Mouse (Mus musculus) neural tube, embryonic 14.5 days (tissue): ENCODE results near the gene Hexa. TPM values are rescaled to one million over a fixed set of nuclear protein-coding genes. Genes with fewer than 3 reads are reported as not detected.

Experiments
- ATAC-seq: fragments of 200-750 bp; cut with Nextera tagmentation; 2 replicates; pipeline ENCODE4 v1.8.0; 2017; ENCODE audit warnings: low read depth, mild to moderate bottlenecking, moderate TSS enrichment, moderate library complexity
- H3K27ac ChIP-seq: fragments of 300-500 bp; sonication (generic); 2 replicates; pipeline ENCODE4 v1.5.1; 2014; ENCODE audit warnings: low read depth, mild to moderate bottlenecking, control low read depth, low read length, moderate library complexity, mixed read lengths
- H3K27me3 ChIP-seq: fragments of 300-500 bp; sonication (generic); 2 replicates; pipeline ENCODE4 v1.6.1; 2014; ENCODE audit warnings: low read length; ENCODE audit not compliant: control insufficient read depth, insufficient read depth
- H3K36me3 ChIP-seq: fragments of 300-500 bp; sonication (generic); 2 replicates; pipeline ENCODE4 v1.6.1; 2014; ENCODE audit warnings: low read length, mixed read lengths; ENCODE audit not compliant: control insufficient read depth, insufficient read depth
- H3K4me1 ChIP-seq: fragments of 300-500 bp; sonication (generic); 2 replicates; pipeline ENCODE4 v1.6.1; 2014; ENCODE audit warnings: low read length; ENCODE audit not compliant: control insufficient read depth, insufficient read depth
- H3K4me2 ChIP-seq: fragments of 300-500 bp; sonication (generic); 2 replicates; pipeline ENCODE4 v1.6.1; 2014; ENCODE audit warnings: mild to moderate bottlenecking, low read depth, low read length, control low read depth
- H3K4me3 ChIP-seq: fragments of 300-500 bp; sonication (generic); 2 replicates; pipeline ENCODE4 v1.5.1; 2014; ENCODE audit warnings: low read depth, low read length, control low read depth, mixed read lengths
- H3K9ac ChIP-seq: fragments of 300-500 bp; sonication (generic); replicated peaks from 2 replicates; pipeline ENCODE4 v1.6.1; 2014; ENCODE audit warnings: low read depth, mild to moderate bottlenecking, control low read depth, low read length, mixed read lengths
- H3K9me3 ChIP-seq: fragments of 300-500 bp; sonication (generic); 2 replicates; pipeline ENCODE4 v1.6.1; 2016; ENCODE audit warnings: low read length; ENCODE audit not compliant: control insufficient read depth
- WGBS: fragments of 180-500 bp; shearing (Covaris S2); extraction: QIAGEN DNeasy Blood & Tissue Kit; methylation state at CpG from one replicate; pipeline ENCODE4 v1.1.7; 2014; 5-methylcytosine and 5-hydroxymethylcytosine counted together
- polyA plus RNA-seq: library from polyadenylated mRNA; unstranded; fragments of >200 nt; fragmentation: Nextera tagmentation; extraction: Ambion mirVana; gene quantifications from 2 replicates; pipeline ENCODE4 v1.2.1, GENCODE M21; 2014

Gene Hexa
- polyA plus RNA-seq, 1 experiment from 2014 or later: 49.0 TPM

DNA sequence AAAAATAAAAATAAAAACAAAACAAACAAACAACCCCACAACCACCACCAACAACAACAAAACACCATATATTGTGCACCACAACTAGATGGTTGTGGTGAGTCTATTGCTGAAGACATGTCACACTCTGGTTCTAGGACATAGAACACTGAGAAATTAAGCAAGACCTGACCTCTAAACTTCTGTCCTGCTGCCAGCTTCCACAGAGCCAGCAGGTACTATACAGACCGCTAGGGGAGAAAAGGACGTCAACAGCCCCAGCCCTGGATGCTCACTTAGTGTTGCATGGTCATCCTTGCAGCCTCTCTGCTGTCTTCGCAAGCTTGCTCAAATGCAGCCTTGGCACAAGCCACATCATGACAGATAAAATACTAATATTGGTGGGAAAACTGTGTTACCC lies 11.8 kb upstream of the Hexa start:
- Histone ChIP-seq H3K4me2 (no peak overlapping the region), H3K36me3 (no peaks in the 10 kb centered on the region), H3K4me1 (no peaks in the 10 kb centered on the region), H3K27me3 (no peaks in the 10 kb centered on the region), H3K9ac (no peak overlapping the region), H3K4me3 (no peak overlapping the region), H3K27ac (no peak overlapping the region), H3K9me3 (no peaks in the 10 kb centered on the region)
- WGBS: 93% methylated on average over 3 of the region's 3 CpGs
- ATAC-seq: no peak

DNA sequence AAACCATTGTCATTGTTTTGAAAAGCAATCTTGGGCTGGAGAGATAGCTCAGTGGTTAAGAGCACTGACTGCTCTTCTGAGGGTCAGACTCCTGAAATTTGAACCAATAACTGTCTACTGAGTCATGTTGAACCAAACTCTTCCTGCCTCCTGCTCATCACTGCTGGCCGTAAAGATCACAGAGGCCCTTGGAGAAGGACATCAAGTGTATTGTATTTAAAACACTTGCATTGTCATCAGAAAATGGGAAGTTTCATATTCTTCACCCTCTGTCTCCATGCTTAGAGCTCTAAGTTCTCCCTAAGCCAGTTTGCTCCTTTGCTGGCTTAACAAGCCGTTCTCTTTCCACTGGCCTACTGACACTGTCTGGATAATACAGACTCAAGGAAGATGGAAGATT lies 11.1 kb upstream of the Hexa start:
- no peak for ATAC-seq

DNA sequence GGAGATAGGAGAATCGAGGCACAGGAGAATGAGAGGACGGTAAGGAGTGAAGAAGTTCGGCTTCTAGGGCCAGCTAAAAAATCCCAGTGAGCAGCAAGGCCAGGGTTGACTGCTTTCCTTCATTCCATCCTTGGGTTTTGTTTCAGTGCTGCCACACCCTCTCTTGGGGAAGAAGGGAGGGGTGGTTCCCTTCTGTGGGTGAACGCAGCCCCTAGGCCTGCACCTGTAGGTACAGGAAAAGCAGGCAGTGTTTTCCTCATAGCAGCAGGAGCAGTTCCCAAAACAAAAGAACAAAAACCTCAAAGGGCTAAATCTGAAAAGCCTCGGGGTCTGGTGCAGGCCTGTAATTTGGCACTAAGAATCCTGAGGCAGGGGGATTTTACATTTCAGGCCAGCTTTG lies 7.7 kb upstream of the Hexa start:
- Histone ChIP-seq H3K36me3 (no peaks in the 10 kb centered on the region), H3K4me1 (no peaks in the 10 kb centered on the region), H3K4me3 (no peak overlapping the region), H3K27ac (no peak overlapping the region), H3K9me3 (no peaks in the 10 kb centered on the region), H3K27me3 (no peaks in the 10 kb centered on the region), H3K9ac (no peak overlapping the region), H3K4me2 (no peak overlapping the region)
- no peak for ATAC-seq
- 34% methylated on average over 5 of the region's 5 CpGs for WGBS

More for the DNA sequence above, 11.1 kb upstream of the Hexa start:
- Histone ChIP-seq H3K4me2 (no peak overlapping the region), H3K4me1 (no peaks in the 10 kb centered on the region), H3K4me3 (no peak overlapping the region), H3K27ac (no peak overlapping the region), H3K36me3 (no peaks in the 10 kb centered on the region), H3K9ac (no peak overlapping the region), H3K27me3 (no peaks in the 10 kb centered on the region), H3K9me3 (no peaks in the 10 kb centered on the region)
- WGBS: 82% methylated on average over 2 of the region's 2 CpGs

DNA sequence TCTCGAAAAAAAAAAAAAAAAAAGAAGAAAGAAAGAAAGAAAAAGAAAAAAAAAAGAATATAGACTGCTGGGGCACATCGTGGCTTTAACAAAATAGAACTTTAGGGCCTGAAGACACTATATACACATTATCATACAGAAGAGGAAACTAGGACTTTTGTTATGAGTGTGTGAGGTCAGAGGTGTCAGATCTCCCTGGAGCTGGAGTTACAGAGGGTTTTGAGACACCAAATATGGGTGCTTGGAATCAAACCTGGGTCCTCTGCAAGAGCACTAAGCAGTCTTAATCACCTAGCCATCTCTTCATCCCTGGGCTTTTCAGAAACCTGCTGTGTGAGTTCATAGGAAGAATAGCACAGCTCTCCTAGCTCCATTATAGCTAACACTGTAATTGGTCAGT lies 5.9 kb upstream of the Hexa start:
- no peak overlapping the region for H3K4me2 ChIP-seq
- no peak for ATAC-seq
- no peaks in the 10 kb centered on the region for H3K27me3 ChIP-seq
- H3K9ac ChIP-seq: no peak overlapping the region
- 77% methylated on average over 2 of the region's 2 CpGs for WGBS
- H3K9me3 ChIP-seq: no peaks in the 10 kb centered on the region
- H3K27ac ChIP-seq: no peak overlapping the region
- no peaks in the 10 kb centered on the region for H3K36me3 ChIP-seq
- H3K4me3 ChIP-seq: no peak overlapping the region
- H3K4me1 ChIP-seq: no peaks in the 10 kb centered on the region

DNA sequence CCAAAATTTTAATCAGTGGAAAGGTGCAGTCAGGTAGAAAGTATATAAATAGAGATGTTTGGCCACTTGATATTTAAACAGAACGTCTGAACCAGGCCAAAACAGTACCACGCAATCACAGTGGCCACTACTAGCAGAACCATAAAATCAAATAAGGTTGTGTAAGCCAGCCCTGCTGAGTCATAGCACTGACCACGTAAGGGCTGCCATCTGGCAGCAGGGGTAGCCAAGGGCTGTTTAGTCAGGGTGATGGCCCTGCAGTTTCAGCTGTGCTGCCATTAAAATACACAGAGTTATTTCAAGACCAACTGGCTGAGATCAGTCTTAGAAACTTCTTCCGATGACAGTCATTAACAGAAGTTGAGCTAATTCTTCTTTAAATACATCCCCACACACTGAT lies 5.5 kb upstream of the Hexa start:
- H3K27me3 ChIP-seq: no peaks in the 10 kb centered on the region
- H3K4me2 ChIP-seq: no peak overlapping the region
- no peaks in the 10 kb centered on the region for H3K36me3 ChIP-seq
- WGBS: 69% methylated on average over 4 of the region's 4 CpGs
- no peak overlapping the region for H3K9ac ChIP-seq
- 0 out of 2 replicates have a peak, but pooled peaks cover 1% of the 10 kb centered on the region for H3K4me1 ChIP-seq
- ATAC-seq: no peak
- no peak overlapping the region for H3K4me3 ChIP-seq
- H3K9me3 ChIP-seq: no peaks in the 10 kb centered on the region
- H3K27ac ChIP-seq: no peak overlapping the region

DNA sequence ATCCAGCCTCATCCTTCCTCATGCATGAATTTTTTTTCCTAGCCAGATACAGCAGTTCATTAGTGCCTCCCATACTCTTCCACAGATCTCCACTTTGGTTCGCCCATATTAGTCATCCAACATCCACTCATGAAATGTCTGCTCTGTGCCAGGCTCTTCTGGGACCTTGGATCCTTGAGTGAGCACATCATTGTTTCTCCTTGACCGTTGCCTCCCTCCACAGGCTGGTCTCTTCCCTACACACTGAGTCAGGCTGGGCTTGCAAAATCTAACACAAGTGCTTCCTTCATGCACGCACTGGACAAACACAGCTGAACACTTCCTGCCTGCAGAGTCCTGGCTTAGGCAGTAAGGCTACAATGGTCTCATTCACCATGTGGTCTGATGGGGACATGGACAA lies 1.7 kb upstream of the Hexa start:
- H3K9ac ChIP-seq: no peak overlapping the region
- H3K4me3 ChIP-seq: no peak overlapping the region
- H3K4me2 ChIP-seq: no peak overlapping the region
- no peaks in the 10 kb centered on the region for H3K9me3 ChIP-seq
- 85% methylated on average over 3 of the region's 3 CpGs for WGBS
- H3K4me1 ChIP-seq: peaks cover 18% of the 10 kb centered on the region
- no peak overlapping the region for H3K27ac ChIP-seq
- no peak for ATAC-seq
- H3K36me3 ChIP-seq: no peaks in the 10 kb centered on the region
- H3K27me3 ChIP-seq: no peaks in the 10 kb centered on the region

DNA sequence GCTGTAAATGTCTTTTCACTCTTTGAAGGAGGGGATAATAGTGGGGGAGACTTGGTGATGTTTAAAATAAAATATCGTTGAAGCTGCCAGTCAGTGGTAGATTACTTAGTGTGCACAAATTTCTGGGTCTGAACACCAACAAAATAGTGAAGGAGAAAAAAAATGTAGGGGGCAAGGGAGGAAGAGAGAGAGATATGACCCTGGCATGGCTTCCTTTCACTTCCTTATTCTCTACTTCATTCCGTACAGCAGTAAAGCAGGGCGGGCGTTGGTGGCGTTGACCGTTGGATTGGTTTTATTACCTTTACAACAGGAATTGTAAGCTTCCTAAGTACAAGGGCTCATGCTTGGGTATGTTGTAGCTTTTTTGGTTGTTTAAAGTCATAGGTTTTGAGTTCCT lies 2.3 kb downstream of the Hexa start:
- H3K9me3 ChIP-seq: no peaks in the 10 kb centered on the region
- WGBS: 77% methylated on average over 6 of the region's 6 CpGs
- H3K27me3 ChIP-seq: no peaks in the 10 kb centered on the region
- H3K9ac ChIP-seq: no peak overlapping the region
- H3K4me1 ChIP-seq: peaks cover 18% of the 10 kb centered on the region
- H3K27ac ChIP-seq: no peak overlapping the region
- ATAC-seq: no peak
- no peak overlapping the region for H3K4me3 ChIP-seq
- no peak overlapping the region for H3K4me2 ChIP-seq
- no peaks in the 10 kb centered on the region for H3K36me3 ChIP-seq

DNA sequence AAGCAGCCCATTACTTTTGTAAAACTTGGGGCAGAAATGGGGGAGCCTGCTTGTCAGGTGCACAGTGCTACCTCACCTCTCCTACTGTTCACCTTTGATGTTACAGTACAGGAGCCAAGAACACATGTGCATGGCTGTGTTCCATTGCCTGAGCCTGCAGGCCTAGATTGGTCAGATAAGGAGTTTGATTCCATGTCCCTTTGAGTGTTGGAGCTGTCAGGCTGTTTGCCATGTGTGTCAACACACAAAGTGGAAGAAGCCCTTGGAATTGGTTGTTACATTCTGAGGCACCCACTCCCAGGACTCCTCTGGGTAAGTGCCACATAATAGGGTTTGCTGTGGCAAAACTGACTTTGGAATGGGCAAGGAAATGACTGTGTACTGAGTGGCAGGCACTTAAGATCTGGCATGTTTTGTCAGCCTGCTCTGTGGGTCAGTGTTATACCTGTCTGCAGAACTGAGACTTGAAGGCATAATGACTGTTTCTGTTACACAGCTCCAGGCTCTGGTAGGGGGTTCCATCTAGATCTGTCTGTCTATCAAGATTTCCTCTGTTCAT lies 3.5 kb downstream of the Hexa start:
- Histone ChIP-seq H3K4me3 (no peak overlapping the region), H3K4me1 (peaks cover 18% of the 10 kb centered on the region), H3K27me3 (no peaks in the 10 kb centered on the region), H3K9ac (no peak overlapping the region), H3K27ac (no peak overlapping the region), H3K4me2 (no peak overlapping the region), H3K36me3 (no peaks in the 10 kb centered on the region), H3K9me3 (no peaks in the 10 kb centered on the region)
- no peak for ATAC-seq

DNA sequence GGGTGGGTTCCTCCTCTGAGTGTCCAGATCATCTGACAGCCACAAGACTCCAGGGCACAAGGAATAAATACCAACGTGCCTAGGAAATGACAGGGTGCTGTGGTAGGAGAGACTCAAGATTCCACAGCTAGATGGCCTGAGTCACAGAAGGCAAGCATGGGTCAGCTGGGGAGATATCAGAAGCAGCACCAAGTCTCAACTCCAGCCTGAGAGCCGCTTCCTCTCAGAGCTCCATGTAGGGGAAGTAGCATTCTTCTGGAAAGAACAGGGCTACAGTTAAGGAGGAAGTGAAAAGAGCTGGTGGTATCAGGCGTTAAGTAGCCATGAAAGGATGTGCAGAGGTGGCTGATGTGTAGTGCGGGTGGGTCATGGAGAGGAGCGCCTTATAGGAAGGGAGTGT lies 5.4 kb downstream of the Hexa start:
- 93% methylated on average over 5 of the region's 5 CpGs for WGBS
- H3K36me3 ChIP-seq: no peaks in the 10 kb centered on the region
- ATAC-seq: no peak
- H3K27ac ChIP-seq: no peak overlapping the region
- no peaks in the 10 kb centered on the region for H3K9me3 ChIP-seq
- no peaks in the 10 kb centered on the region for H3K27me3 ChIP-seq
- no peak overlapping the region for H3K9ac ChIP-seq
- no peak overlapping the region for H3K4me3 ChIP-seq
- H3K4me1 ChIP-seq: peaks cover 14% of the 10 kb centered on the region
- no peak overlapping the region for H3K4me2 ChIP-seq

DNA sequence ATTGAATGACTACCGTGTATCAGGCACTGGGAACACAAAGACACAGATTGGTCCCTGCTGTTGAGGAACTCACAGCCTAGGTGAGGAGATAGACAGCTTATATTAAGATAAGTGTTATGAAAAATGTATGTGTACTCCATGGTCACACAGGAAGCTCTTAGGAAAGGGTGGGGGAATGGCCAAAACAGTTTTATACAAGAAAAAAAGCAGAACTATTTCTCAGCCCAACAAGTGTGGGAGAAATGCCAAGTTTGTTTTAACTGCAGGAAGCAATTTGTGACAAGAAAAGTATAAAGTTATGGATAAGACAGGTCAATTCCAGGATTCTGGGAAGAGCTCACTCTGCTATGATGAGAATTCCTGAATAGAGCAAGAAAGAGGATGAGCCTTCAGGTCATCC lies 8.5 kb downstream of the Hexa start:
- Histone ChIP-seq H3K9ac (no peak overlapping the region), H3K4me2 (no peak overlapping the region), H3K27me3 (no peaks in the 10 kb centered on the region), H3K4me3 (no peak overlapping the region), H3K27ac (no peak overlapping the region), H3K4me1 (no peaks in the 10 kb centered on the region), H3K9me3 (no peaks in the 10 kb centered on the region), H3K36me3 (0 out of 2 replicates have a peak, but pooled peaks cover 2% of the 10 kb centered on the region)
- WGBS: 96% methylated on average over 1 of the region's 1 CpGs
- ATAC-seq: no peak
